Mouse (Mus musculus): ENCODE measurements around the gene Fry.

Fry gene

DNA sequence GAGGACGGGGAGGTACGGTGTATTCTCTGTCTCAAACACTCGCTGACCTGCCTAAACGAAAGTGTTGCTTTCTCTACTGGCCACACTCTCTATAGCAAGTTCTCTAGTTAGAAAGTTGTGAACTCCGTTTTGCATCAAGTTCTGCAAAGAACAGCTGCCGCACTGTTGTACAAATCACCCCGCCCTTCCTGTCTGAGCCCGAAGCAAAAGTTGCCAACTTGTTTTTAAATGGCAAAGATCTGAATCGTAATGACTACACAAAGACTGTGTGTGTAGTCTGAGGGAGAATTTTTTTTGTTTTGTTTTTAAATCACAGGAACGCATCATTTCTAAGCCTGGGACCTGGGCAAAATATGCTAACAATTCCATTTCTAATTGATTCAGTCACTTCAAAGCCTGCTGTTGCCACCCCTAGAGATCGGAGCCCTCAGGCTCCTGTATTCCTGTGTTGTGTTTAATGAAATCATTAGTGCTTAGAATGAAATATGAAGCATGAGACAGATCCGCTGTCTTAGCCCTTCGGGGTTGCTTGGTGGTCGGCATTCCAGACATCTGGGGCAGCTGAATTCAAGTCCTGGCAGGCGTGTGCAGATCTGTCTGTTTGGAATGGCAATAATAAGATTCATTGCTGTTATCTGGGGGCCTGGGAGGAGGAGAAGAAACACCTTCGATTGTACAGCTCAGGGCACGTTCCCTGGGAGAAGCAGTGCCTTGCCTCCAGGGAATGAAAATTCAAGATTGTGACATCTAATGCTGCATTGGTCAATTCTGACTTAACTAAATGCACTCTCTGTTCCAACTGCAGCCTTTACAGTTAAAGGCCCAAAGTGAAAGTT lies 339.7 kb downstream of the Fry start:
- no peak for TF ChIP-seq GATA4 (IDR thresholded peaks at IDR 0.05; ENCODE audit: insufficient replicate concordance, low read length)

DNA sequence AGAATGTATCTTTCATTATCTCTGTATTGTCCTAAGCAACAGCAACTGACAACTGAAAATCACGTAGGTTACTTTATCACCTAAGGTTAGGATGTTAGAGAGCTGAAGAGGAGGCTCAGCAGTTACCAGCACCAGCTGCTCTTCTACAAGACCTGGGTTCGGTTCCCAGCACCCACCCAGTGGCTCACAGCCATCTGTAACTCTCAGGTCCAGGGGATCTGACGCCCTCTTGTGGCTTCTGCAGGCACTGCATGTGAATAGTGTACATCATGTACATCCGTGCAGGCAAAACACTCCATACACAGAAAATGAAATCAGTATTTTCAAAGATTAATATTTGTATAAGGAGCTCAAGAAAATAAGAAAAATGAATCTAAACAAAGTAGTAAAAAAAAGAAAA lies 341.4 kb downstream of the Fry start:
- TF ChIP-seq GATA4 (IDR thresholded peaks at IDR 0.05; ENCODE audit: insufficient replicate concordance, low read length), result no peak

DNA sequence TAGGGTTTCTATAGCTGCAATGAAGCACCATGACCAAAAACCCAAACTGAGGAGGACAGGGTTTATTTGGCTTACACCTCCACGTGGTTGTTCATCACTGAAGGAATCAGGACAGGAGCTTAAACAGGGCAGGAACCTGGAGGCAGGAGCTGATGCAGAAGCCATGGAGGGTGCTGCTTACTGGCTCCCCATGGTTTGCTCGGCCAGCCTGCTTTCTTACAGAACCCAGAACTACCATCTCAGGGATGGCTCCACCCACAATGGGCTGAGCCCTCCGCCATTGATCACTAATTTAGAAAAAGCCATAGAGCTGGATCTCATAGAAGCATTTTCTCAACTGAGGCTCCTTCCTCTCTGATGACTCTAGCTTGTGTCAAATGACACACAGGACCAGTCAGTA lies 346.3 kb downstream of the Fry start:
- no peak for TF ChIP-seq GATA4 (IDR thresholded peaks at IDR 0.05; ENCODE audit: insufficient replicate concordance, low read length)

DNA sequence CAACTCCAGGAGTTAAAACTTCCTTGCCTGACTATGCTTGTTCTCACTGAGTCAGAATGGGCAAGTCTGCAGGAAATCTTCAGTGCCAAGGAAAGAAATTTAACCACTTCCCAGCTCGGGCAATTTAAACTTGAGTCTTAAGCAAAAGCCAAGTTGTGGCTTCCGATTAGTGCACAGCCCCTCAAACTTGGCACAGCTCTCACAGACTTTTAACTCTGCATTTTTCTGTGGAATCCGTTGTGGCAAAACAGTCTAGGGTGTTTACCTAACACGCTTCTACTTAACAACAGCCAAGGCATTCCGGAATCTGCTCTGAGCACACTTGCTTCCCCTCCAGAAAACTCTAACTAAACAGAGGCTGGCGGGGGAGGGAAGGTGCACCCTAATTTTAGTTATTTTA lies 346.8 kb downstream of the Fry start:
- no peak for TF ChIP-seq GATA4 (IDR thresholded peaks at IDR 0.05; ENCODE audit: insufficient replicate concordance, low read length)

DNA sequence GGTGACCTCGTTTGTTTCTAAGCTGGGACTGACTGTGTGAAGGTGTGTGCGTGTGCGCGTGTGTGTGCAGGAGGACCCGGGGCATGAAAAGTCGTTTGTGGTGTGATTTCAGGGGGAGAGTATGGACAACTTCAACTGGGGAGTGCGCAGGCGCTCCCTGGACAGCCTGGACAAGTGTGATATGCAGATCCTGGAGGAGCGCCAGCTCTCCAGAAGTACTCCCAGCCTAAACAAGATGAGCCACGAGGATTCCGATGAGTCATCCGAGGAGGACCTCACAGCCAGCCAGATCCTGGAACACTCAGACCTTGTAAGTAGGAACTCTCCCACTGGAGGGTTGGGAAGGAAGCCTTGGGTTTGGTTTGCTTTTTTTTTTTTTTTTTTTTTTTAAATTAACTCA lies 347.7 kb downstream of the Fry start:
- no peak for TF ChIP-seq GATA4 (IDR thresholded peaks at IDR 0.05; ENCODE audit: insufficient replicate concordance, low read length)

DNA sequence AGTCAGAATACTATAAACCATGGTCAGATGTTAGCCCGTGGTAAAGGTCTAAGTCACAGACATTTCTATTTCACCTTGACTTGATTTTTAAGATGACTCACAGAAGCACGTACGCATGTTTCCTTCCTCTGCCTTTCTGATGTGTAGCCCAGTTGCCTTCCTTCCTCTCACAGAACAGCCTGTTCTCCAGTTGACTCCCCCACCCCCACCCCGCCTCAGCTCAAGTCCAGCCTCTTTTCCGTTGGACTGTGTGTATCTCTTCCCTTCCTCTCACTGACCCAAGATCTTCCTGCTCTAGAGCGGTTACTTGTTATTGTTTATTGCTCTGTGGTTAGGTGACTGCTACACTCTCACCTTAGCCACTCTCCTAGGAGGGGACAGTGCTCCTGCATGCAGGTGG lies 350.0 kb downstream of the Fry start:
- TF ChIP-seq GATA4 (IDR thresholded peaks at IDR 0.05; ENCODE audit: insufficient replicate concordance, low read length), result peak; percentile 41; the same call in 1 of the 2 replicates

DNA sequence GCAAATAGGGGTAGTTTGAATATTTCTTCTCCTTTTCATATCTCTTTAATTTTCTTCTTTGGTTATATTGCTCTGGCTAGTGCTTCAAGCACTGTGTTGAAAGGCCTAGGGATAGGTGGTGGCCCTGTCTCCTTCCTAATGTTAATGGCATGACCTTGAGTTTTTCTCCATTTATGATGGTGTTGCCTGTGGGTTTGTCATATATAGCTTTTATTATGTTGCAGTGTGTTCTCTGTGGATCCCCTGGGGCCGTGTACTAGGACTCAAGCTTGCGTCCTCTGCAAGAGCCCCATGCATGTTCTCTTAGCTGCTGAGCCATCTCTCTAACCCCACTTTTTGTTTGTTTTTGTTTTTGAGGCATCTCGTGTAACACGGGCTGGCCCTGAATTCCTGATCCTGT lies 358.9 kb downstream of the Fry start:
- TF ChIP-seq GATA4 (IDR thresholded peaks at IDR 0.05; ENCODE audit: insufficient replicate concordance, low read length), result no peak

DNA sequence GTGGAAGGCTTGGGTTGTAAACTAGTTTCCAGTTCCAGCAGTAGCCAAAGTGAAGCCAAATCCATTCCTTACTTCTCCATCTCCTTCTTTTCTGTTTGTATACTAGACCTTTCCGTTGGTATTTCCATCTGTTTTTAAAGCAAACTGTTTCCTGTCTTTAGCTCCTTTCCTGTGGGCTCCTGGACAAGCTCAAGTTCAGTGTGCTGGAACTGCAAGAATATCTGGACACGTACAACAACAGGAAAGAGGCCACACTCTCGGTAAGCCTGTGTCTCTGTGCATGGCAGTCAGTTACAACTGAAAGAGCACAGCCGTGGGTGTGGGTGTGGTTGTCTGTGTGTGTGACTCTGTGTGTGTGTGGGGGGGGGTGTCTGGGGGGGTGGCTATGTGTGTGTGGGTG lies 360.2 kb downstream of the Fry start:
- no peak for TF ChIP-seq GATA4 (IDR thresholded peaks at IDR 0.05; ENCODE audit: insufficient replicate concordance, low read length)

DNA sequence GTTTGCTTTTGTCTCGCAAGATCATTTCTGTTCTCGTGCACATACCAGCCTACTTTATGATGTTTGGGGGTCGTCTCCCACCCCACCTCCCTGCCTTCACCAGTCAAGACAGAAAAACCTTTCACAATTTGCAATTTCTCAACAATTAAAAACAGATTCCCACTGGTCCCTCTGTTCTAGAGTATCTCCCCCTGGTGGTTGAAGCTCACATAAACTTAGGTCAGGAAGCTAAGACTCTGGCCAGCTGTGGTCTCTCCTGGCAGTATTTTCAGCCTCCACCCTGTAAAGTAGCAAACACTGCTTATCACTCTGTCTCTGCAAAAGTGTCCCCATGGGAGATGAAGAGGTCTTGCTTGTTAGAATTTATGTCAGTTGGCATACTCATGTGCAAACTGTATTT lies 366.8 kb downstream of the Fry start:
- TF ChIP-seq GATA4 (IDR thresholded peaks at IDR 0.05; ENCODE audit: insufficient replicate concordance, low read length), result no peak

DNA sequence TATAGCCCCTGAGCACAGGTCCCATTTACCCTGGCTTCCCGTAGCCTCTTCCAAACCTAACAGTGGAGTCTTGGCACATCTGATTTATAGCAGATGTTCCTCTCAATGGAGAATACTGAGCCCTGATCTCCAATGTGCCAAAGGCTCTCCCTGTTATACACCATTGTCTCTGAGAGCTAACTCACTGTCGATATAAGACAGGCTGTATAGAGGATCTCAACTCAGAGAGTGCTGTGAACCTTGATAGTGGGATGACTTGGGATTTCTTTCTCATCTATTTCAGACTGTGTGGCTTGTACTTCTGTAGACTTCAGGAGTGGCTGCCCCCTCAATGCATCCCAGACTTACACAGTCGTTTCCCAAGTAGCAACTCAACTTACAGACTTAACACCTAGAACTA lies 371.8 kb downstream of the Fry start:
- TF ChIP-seq GATA4 (IDR thresholded peaks at IDR 0.05; ENCODE audit: insufficient replicate concordance, low read length), result no peak

DNA sequence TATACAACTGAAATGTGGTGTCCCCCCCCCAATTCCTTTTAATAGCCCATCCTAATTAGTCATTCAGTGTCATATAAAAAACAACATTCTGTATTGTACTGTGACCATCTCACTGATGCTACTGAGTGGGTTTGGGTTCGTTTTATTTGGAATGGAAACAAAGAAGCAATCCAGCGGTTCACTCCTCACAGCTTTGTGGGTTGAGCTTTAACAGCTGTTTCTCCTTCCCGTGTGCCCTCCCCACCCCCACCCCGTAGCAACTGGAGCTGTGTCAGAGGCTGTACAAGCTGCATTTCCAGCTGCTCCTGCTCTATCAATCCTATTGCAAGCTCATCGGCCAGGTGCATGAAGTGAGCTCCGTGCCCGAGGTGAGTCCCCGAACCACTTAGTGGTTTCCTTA lies 372.4 kb downstream of the Fry start:
- no peak for TF ChIP-seq GATA4 (IDR thresholded peaks at IDR 0.05; ENCODE audit: insufficient replicate concordance, low read length)

DNA sequence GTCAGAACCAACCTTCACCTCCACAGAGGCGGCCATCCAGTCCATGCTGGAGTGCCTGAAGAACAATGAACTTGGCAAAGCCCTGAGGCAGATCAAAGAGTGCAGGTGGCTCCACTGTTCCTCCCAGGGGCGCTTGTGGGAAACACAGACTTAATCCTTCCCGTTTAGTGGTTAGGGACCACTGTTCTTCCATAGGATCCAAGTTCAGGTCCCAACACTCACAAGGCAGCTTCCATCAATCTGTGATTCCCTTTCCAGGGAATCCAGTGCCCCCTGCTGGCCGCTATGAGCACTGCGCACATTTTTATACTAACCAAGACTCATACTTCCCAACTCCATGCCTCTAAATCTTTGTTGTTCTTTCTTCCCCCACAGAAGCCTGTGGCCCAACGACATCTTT lies 377.3 kb downstream of the Fry start:
- TF ChIP-seq GATA4 (IDR thresholded peaks at IDR 0.05; ENCODE audit: insufficient replicate concordance, low read length), result no peak

DNA sequence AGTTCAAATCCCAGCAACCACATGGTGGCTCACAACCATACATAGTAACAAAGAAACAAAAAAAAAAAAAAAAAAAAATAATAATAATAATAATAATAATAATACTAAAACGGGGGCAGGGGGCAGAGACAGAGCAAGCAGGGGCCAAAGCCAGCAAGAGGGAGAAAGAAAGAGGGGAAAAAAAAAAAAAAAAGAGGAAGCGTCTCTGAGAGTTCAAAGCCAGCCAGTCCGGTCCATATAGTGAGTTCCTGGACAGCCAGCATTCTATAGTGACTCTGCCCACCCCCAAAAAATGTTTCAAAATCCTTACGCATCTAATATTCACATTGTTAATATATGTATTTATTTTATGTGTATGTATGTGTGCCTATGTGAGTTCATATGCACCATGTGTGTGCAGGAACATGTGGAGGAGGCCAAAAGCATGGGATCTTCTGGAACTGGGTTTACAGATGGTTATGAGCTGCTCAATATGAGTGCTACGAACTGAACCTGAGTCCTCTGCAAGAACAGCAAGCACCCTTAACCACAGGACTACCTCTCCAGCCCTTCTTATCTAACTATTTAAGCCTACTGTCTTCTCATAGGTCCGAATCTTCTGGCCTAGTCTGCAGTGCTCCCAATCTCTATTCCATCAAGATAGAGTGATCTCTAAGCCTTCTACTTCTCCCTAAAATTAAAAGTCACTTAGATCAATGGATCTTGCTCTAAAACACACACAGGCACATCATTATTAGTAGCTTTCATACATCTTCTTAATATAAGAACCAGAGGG lies 392.2 kb downstream of the Fry start:
- TF ChIP-seq GATA4 (IDR thresholded peaks at IDR 0.05; ENCODE audit: insufficient replicate concordance, low read length), result no peak

DNA sequence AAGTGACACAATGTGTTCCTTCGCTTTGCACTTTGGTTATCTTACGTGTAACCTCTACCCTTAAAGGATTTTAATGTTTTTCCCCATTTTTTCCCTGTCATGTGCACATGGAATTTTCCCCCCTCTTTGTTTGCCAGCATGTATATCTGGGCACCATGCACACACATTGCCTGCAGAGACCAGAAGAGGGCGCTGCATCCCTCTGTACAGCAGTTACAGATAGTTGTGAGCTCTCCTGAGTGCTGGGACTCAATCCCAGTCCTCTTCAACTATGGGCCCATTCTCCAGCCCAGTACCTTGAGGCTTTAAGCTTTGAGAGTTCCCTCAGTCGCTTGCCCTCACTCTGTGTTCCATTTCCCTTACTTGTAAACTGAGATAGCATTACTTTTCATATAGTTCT lies 394.8 kb downstream of the Fry start:
- TF ChIP-seq GATA4 (IDR thresholded peaks at IDR 0.05; ENCODE audit: insufficient replicate concordance, low read length), result no peak

DNA sequence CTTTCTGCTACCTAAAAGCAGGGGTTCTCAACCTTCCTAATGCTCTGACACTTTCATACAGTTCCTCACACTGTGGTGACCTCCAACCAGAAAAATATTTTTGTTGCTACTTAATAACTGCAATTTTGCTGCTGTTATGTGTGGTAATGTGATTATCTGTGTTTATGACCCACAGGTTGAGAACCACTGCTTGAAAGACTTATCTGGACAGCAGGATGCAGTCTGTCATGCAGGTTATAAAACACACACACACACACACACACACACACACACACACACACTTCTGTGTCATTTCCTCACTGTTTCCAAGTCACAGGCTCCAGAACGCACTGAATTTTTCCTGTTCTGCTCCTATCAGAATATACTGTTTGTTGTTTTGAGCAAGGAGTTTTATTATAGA lies 395.6 kb downstream of the Fry start:
- no peak for TF ChIP-seq GATA4 (IDR thresholded peaks at IDR 0.05; ENCODE audit: insufficient replicate concordance, low read length)

DNA sequence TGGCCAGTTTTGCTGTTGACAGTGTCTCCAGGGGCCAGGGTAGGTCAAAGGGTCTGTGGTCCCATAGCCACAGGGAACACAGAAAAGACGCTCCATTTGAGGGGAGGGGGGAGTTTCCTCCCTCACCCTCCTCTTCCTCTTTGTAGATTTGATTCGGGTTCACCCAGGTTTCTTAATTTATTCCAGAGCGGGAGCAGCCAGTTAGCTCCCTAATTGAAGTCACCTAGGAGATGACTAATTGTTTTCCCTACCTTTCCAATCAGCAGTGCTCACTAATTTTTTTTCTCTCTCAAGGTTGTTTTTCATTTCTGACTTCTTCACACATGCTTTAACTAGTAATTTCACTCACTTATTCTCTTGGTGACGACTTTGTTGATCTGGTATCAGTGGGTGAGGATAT lies 399.6 kb downstream of the Fry start, which contains the start of gene Zar1l:
Gene Zar1l, minus strand, starts transcription at position 101 of the 400 bp plus-strand sequence.
- TF ChIP-seq GATA4 (IDR thresholded peaks at IDR 0.05; ENCODE audit: insufficient replicate concordance, low read length), result no peak

Data from liver, adult (tissue).